Mouse (Mus musculus): ENCODE measurements around the gene Atg4a-ps. TPM values are rescaled to one million over a fixed set of nuclear protein-coding genes. Genes with fewer than 3 reads are reported as not detected.
"Not testable (repeated sequence)": the region's sequence is repeated elsewhere in the genome, so short reads cannot be mapped to it uniquely, and the experiment has no call there.

The Atg4a-ps gene
- total RNA-seq (2015) (0.11 and 0.13 TPM in 2 replicates), total RNA-seq (2017) (0.33 and 0.92 TPM in 2 replicates)

GRCm38 (mm10) chr3:103645968-103646367 is at the start of gene Atg4a-ps:
TSS of gene Atg4a-ps (minus strand) at chr3:103646068.
- not testable (repeated sequence) for ATAC-seq (ENCODE audit: poor library complexity, severe bottlenecking)

- ATAC-seq (ENCODE audit: poor library complexity, severe bottlenecking), result no peak
Measured at GRCm38 (mm10) chr3:103695556-103695955, 49.7 kb upstream of the Atg4a-ps start.

GRCm38 (mm10) chr3:103690506-103690905 is 44.6 kb upstream of the Atg4a-ps start:
- ATAC-seq (ENCODE audit: poor library complexity, severe bottlenecking), result no peak

- no peak for ATAC-seq (ENCODE audit: poor library complexity, severe bottlenecking)
Measured at GRCm38 (mm10) chr3:103689043-103689442, 43.2 kb upstream of the Atg4a-ps start.

DNA sequence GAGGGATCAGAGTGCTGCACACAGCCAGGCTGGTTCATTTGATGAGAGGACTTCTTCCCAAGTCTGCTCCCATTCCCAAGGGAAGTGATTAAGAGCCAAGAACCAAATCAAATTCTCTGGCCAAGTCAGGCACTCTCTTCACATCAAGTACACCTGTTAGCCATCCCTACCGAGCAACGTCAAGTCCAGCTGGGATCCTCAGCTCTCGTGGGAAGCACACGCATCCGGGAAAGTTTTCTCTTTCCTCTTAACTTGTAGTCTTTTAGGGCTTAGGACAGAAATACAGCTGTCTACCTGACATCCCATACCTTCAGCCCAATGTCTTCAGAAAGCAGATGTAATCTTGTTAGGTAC is 38.1 kb upstream of the Atg4a-ps start:
- ATAC-seq (ENCODE audit: poor library complexity, severe bottlenecking), result no peak

- no peak for ATAC-seq (ENCODE audit: poor library complexity, severe bottlenecking)
Measured at GRCm38 (mm10) chr3:103683234-103683965, 37.5 kb upstream of the Atg4a-ps start.

- no peak for ATAC-seq (ENCODE audit: poor library complexity, severe bottlenecking)
Measured at GRCm38 (mm10) chr3:103682473-103682872, 36.6 kb upstream of the Atg4a-ps start.

DNA sequence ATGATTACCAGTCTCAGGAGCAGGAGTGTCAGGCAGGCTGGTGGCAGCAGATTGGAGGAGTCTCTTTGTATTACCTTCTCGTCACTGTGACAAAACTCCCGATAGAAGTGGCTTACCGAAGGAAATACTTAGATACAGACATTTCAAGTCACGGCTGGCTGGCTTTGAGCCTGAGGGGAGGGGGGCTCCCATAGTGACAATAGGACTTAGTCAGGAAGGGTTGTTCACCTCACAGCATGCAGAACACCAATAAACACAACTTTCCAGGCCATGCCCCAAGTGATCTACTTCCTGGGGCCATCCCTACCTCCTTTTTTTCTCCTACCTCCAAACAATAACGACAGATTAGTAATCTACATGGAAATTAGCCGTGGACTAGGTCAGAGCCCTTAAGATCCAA is 32.9 kb upstream of the Atg4a-ps start:
- ATAC-seq (ENCODE audit: poor library complexity, severe bottlenecking), result no peak

DNA sequence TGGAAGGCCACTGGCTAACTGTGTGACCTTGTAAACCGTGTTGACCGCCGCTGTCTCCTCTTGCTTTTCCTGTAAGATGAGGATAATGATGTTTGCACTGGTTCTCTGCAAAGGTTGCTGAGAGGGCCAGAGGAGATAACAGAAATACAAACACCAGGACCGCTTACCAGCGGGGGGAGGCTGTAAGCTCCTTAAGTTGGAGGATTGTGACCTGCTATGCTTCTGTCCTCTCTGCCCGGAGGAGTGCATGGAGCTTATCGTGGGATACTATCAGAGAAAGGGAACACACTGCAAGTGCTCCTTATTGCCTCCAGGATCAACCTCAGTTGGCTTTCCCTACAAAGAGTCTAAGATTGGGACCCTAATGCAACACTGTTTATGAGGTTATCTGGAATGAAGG is 26.8 kb upstream of the Atg4a-ps start:
- no peak for ATAC-seq (ENCODE audit: poor library complexity, severe bottlenecking)

DNA sequence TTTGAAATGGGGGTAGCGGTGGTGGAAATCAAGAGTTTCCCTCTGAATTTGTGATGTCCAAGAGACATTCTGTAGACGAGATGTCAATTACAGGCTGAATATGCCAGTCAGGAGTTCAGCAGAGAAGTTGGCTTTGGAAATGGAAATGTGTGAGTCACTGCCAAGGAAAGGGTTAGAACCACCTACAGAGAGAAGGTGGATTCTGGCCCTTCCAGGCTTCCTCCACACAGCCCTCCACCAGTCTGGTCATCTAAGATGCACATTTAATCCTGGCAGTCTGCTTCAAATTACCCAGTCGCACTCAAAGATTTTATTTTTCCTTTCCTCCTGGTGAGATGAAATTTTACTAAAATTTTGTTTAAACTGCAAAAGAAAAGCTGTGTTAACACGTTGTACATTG is 26.2 kb upstream of the Atg4a-ps start:
- no peak for ATAC-seq (ENCODE audit: poor library complexity, severe bottlenecking)

DNA sequence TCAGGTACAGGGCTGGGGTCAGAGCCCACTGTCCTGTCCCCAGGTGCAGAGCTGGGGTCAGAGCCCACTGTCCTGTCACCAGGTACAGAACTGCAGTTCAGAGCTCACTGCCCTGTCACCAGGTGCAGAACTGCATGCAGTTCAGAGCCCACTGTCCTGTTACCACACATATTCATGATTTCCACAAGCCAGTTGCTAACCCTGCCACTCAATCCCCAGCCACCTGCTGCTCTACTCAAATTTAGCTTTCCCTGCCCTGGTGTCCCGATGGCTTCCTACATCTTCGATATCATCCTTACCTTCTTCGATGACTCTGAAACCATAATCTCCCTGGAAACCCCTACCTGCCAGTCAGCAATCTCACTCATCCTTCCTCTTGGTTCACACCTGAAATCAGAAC is 17.5 kb upstream of the Atg4a-ps start:
- ATAC-seq (ENCODE audit: poor library complexity, severe bottlenecking), result no peak

DNA sequence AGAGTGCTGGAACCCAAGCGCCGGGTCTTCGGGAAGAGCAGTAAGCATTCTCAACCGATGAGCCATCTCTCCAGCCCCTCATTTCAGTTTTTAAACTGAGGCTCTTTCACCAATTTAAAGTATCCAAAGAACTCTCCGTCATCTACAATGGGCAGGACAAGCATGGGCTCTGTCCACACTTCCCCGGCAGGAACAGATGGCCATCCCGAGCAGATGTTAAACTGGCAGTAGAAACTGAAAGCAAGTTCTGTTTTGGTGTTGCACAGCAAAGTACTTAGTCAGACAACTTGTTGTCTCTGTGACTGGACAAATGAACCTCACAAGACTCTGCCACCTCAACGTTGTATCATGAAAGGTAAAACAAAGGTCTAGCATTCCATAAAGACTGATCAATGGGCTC is 15.8 kb upstream of the Atg4a-ps start:
- no peak for ATAC-seq (ENCODE audit: poor library complexity, severe bottlenecking)

- ATAC-seq (ENCODE audit: poor library complexity, severe bottlenecking), result no peak
Measured at GRCm38 (mm10) chr3:103660012-103660411, 14.1 kb upstream of the Atg4a-ps start.

- no peak for ATAC-seq (ENCODE audit: poor library complexity, severe bottlenecking)
Measured at GRCm38 (mm10) chr3:103650406-103650805, 4.5 kb upstream of the Atg4a-ps start.

GRCm38 (mm10) chr3:103649716-103650115 is 3.8 kb upstream of the Atg4a-ps start:
- ATAC-seq (ENCODE audit: poor library complexity, severe bottlenecking), result no peak

DNA sequence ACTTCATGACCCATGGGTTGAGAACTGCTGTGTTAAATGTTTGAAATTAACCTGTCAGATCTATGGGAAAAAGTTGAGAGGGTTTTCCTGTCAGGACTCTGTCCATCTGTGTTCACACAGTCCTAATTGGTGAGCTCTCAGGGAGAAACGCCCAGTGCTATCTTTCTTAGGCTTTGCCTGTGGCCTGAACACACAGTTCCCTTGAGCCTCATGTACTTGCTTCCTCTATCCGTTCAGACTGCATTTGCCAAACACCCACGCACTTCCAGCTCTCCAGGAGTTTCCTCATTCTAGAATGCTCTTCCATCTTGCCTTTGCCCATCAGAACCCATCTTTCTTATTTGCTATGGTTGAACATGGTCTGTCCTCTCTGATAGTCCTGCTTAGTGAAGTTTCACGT is 2.6 kb upstream of the Atg4a-ps start:
- no peak for ATAC-seq (ENCODE audit: poor library complexity, severe bottlenecking)

- no peak for ATAC-seq (ENCODE audit: poor library complexity, severe bottlenecking)
Measured at GRCm38 (mm10) chr3:103647164-103647867, 1.4 kb upstream of the Atg4a-ps start.

DNA sequence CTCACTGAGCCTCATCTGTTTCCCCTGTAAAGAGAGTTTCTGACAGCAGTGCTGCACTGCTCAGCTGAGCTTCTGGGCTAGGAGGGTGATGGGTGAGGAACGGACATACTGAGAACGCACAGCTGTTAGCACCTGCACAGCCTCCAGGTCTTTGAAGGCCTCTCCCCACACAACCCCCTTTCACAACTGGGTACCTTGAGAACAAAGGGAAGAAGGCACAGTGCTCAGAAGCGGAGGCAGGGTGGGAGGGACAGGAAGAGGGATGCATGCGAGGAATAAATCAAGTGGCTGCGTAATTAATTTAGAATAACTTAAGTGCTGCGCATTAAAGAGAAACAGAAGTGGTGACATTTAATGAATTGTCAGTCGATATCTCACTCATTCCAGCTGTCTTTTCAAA is 4.6 kb downstream of the Atg4a-ps start:
- ATAC-seq (ENCODE audit: poor library complexity, severe bottlenecking), result no peak

DNA sequence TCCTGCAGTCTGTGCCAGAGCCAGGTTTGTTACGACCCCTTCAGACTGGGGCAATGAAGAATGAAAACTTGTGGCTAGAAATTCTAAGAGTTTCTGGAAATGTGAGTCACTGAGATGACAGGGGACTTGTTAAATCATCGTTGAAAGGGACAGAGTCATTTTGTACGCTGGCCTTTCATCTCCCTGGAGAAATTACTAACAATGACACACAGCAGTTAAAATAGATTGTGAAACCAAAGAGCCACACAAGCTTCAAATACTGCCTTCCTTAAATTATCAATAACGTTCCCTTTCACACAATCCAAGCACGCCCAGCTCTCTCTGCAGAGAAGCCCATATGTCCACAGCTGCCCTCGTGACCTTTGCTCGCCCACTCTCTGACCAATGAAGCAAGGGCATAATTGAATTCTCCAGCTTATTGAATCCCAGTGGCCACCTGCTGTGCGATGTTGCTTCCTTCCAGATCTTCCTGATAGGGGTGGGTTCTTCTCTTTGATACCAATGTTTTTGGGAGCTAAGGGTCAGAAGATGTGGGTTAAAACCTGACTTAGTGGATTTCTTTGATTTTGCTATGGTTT is 5.6 kb downstream of the Atg4a-ps start:
- no peak for ATAC-seq (ENCODE audit: poor library complexity, severe bottlenecking)

DNA sequence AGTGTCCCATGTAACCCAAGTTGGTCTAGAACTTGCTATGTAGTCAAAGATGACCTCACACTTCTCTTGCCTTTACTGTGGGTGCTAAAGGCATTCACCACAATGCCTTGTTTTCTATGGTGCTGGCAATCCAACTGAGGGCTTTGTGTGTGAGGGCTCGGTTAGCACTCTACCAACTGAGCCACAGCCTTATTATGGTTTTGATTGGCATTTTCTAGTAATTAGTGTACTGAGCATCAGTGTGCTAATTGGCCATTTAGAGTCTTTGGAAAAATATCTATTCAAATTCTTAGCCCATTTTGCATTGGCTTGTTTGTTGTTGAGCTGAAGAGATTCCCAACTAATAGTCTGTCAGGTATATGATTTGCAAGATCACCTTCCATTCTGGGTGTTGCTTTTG is 8.2 kb downstream of the Atg4a-ps start:
- no peak for ATAC-seq (ENCODE audit: poor library complexity, severe bottlenecking)

DNA sequence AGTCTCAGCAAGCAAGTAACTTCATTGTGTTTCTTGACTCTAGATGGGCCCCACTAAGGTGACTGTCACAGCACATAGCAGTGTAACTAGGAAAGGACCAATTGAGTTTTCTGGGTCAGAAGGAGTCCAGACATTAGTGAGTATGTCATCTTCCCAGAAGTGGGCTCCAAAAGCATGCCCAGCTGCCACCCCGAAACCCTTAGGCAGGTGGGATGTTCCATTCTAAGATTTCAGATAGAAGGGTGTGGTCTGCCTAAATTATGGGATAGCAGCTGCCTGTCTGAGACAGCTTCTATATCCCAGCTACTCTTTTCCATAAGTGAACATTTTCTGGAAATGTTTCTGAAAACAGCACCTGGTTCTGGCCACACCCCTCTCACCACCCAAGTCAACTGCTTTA is 11.6 kb downstream of the Atg4a-ps start:
- no peak for ATAC-seq (ENCODE audit: poor library complexity, severe bottlenecking)

GRCm38 (mm10) chr3:103633831-103634230 is 12.0 kb downstream of the Atg4a-ps start:
- no peak for ATAC-seq (ENCODE audit: poor library complexity, severe bottlenecking)

Data from megakaryocyte, adult 5-6 weeks (primary cell).